33 mouse cellular contexts compared by ENCODE assay signal in genomic region chr12:112191753-112192152, GRCm38 (mm10). TPM values are rescaled to one million over a fixed set of nuclear protein-coding genes. Genes with fewer than 3 reads are reported as not detected.
DNase-seq lines count a peak whose midpoint lies in the region; ATAC-seq lines count a peak whose summit lies in the region.
"Had no signal": no experiment of that assay in that cellular context is flagged by ENCODE, and none has a peak within 500 bp of the region (broad histone marks: within the 10 kb centered on the region; RNA-seq: fewer than 3 reads in every experiment).

No protein-coding gene starts in this region.

- no peak overlapping the region for H3K9ac ChIP-seq in forebrain, embryonic 15.5 days (replicated peaks)
- H3K9ac ChIP-seq: embryonic facial prominence, embryonic 13.5 days; heart, embryonic 13.5 days; hindbrain, embryonic 13.5 days; intestine, embryonic 15.5 days had no signal

- H3K27ac ChIP-seq in forebrain, embryonic 15.5 days (replicated peaks): no peak overlapping the region
- H3K27ac ChIP-seq in forebrain, embryonic 10.5 days: no peak overlapping the region
- no peak overlapping the region for H3K27ac ChIP-seq in embryonic facial prominence, embryonic 10.5 days (replicated peaks)
- H3K27ac ChIP-seq: embryonic facial prominence, embryonic 13.5 days; heart, adult 2 months; heart, embryonic 10.5 days; heart, embryonic 13.5 days; hindbrain, embryonic 13.5 days; intestine, embryonic 15.5 days had no signal

- ATAC-seq in forebrain, embryonic 15.5 days (replicated peaks): 0 out of 2 replicates have a peak, but pooled peaks have one; percentile 29
- peak; percentile 71 for ATAC-seq in frontal cortex, adult (ENCODE audit: low TSS enrichment)
- ATAC-seq in megakaryocyte, adult 5-6 weeks (ENCODE audit: poor library complexity, severe bottlenecking): no peak
- ATAC-seq: hindbrain, embryonic 16.5 days; intestine, embryonic 15.5 days; Patski had no signal

- no peaks in the 10 kb centered on the region for H3K27me3 ChIP-seq in forebrain, embryonic 15.5 days
- peaks cover 35% of the 10 kb centered on the region for H3K27me3 ChIP-seq in forebrain, embryonic 10.5 days (ENCODE audit: poor library complexity, severe bottlenecking)
- peaks cover 71% of the 10 kb centered on the region for H3K27me3 ChIP-seq in megakaryocyte, embryonic 14.5 days (replicated peaks)
- H3K27me3 ChIP-seq in embryonic facial prominence, embryonic 10.5 days (replicated peaks; ENCODE audit: low read depth, poor library complexity, severe bottlenecking): peaks cover 42% of the 10 kb centered on the region
- H3K27me3 ChIP-seq: intestine, embryonic 15.5 days; Patski had no signal

- DNase-seq in forebrain, embryonic 10.5 days (ENCODE audit: extremely low spot score, low spot score): no peak
- no peak for DNase-seq in frontal cortex, postnatal 25 days (ENCODE audit: low spot score in 2 of 2)
- peak; percentile 49 for DNase-seq in brain, adult 2 months (ENCODE audit: low read depth, low spot score)
- DNase-seq in embryonic facial prominence, embryonic 10.5 days (ENCODE audit: low spot score): no peak
- DNase-seq: adrenal gland, postnatal 10 days; adrenal gland, postnatal 36 days; B cell, adult 2 months; cerebellum, adult 11 months; cerebellum, adult 2 months; cerebellum, adult 9-11 months; cerebellum, postnatal 25 days; gastrocnemius, postnatal 10 days; gastrocnemius, postnatal 36 days; heart, adult 2 months; heart, postnatal 14 days; heart, postnatal 4 days; kidney, adult 11 months had no signal

- no peaks in the 10 kb centered on the region for H3K36me3 ChIP-seq in forebrain, embryonic 15.5 days
- H3K36me3 ChIP-seq in forebrain, embryonic 10.5 days (replicated peaks): no peaks in the 10 kb centered on the region
- H3K36me3 ChIP-seq in megakaryocyte, embryonic 14.5 days (replicated peaks; ENCODE audit: low read length): no peaks in the 10 kb centered on the region
- no peaks in the 10 kb centered on the region for H3K36me3 ChIP-seq in embryonic facial prominence, embryonic 10.5 days (replicated peaks)
- H3K36me3 ChIP-seq: embryonic facial prominence, embryonic 13.5 days; G1E; heart, embryonic 10.5 days; heart, embryonic 13.5 days; hindbrain, embryonic 13.5 days; intestine, embryonic 15.5 days had no signal

- H3K4me1 ChIP-seq in forebrain, embryonic 15.5 days: peaks cover 25% of the 10 kb centered on the region
- H3K4me1 ChIP-seq in forebrain, embryonic 10.5 days: peaks cover 34% of the 10 kb centered on the region
- no peaks in the 10 kb centered on the region for H3K4me1 ChIP-seq in megakaryocyte, embryonic 14.5 days
- peaks cover 33% of the 10 kb centered on the region for H3K4me1 ChIP-seq in embryonic facial prominence, embryonic 10.5 days

- no peak overlapping the region for H3K4me2 ChIP-seq in forebrain, embryonic 15.5 days (replicated peaks)
- H3K4me2 ChIP-seq: embryonic facial prominence, embryonic 13.5 days; heart, embryonic 13.5 days; hindbrain, embryonic 13.5 days; intestine, embryonic 15.5 days had no signal

- 53% methylated on average over 6 of the region's 6 CpGs for WGBS in forebrain, embryonic 15.5 days
- 64% methylated on average over 6 of the region's 6 CpGs for WGBS in forebrain, embryonic 10.5 days
- WGBS in embryonic facial prominence, embryonic 10.5 days: 52% methylated on average over 6 of the region's 6 CpGs

- H3K4me3 ChIP-seq in forebrain, embryonic 15.5 days: no peak overlapping the region
- H3K4me3 ChIP-seq in forebrain, embryonic 10.5 days: no peak overlapping the region
- H3K4me3 ChIP-seq in megakaryocyte, embryonic 14.5 days (replicated peaks): peak overlapping the region; percentile 10
- no peak overlapping the region for H3K4me3 ChIP-seq in embryonic facial prominence, embryonic 10.5 days
- H3K4me3 ChIP-seq: embryonic facial prominence, embryonic 13.5 days; erythroblast, embryonic 14.5 days; heart, adult 2 months; heart, embryonic 10.5 days; heart, embryonic 13.5 days; hindbrain, embryonic 13.5 days; intestine, embryonic 15.5 days had no signal

- H3K9me3 ChIP-seq in forebrain, embryonic 15.5 days: no peaks in the 10 kb centered on the region
- H3K9me3 ChIP-seq in forebrain, embryonic 10.5 days: no peaks in the 10 kb centered on the region
- no peaks in the 10 kb centered on the region for H3K9me3 ChIP-seq in megakaryocyte, embryonic 14.5 days
- no peaks in the 10 kb centered on the region for H3K9me3 ChIP-seq in embryonic facial prominence, embryonic 10.5 days
- H3K9me3 ChIP-seq: embryonic facial prominence, embryonic 13.5 days; G1E; heart, embryonic 10.5 days; heart, embryonic 13.5 days; hindbrain, embryonic 13.5 days; intestine, embryonic 15.5 days had no signal

RNA-seq across cellular contexts. Expression of gene Kif26a, which starts 45.7 kb away (rescaled TPM):
- polyA plus RNA-seq in forebrain, embryonic 15.5 days (2015; fragmentation: Nextera tagmentation; extraction: Ambion mirVana): 16.1 and 18.0 TPM in 2 replicates
- 3.8 and 4.4 TPM in 2 replicates for polyA plus RNA-seq in forebrain, embryonic 10.5 days (2016; fragmentation: Nextera tagmentation; extraction: Ambion mirVana)
- polyA plus RNA-seq in megakaryocyte, embryonic 14.5 days (2012; ENCODE audit: insufficient read depth, low replicate concordance): not detected in 2 replicates
- not detected in 2 replicates for total RNA-seq in megakaryocyte, adult 5-6 weeks (2015)
- total RNA-seq in megakaryocyte, adult 5-6 weeks (2017): not detected in 2 replicates
- 3.3 and 3.4 TPM in 2 replicates for polyA plus RNA-seq in embryonic facial prominence, embryonic 10.5 days (2016; fragmentation: Nextera tagmentation; extraction: Ambion mirVana)
- total RNA-seq: CH12.LX; common myeloid progenitor, adult 5-6 weeks; G1E; granulocyte monocyte progenitor cell, adult 5-6 weeks had no signal
- polyA plus RNA-seq: erythroblast, embryonic 14.5 days; G1E had no signal
